ENCODE assay signal across 19 mouse cellular contexts in genomic region chr2:157758395-157758794, GRCm38 (mm10). TPM values are rescaled to one million over a fixed set of nuclear protein-coding genes. Genes with fewer than 3 reads are reported as not detected.
DNase-seq lines count a peak whose midpoint lies in the region; ATAC-seq and TF ChIP-seq lines count a peak whose summit lies in the region.
"Had no signal": no experiment of that assay in that cellular context is flagged by ENCODE, and none has a peak within 500 bp of the region (broad histone marks: within the 10 kb centered on the region; RNA-seq: fewer than 3 reads in every experiment).

No protein-coding gene starts in this region.

- no peak overlapping the region for H3K27ac ChIP-seq in liver, embryonic 12.5 days
- H3K27ac ChIP-seq in liver, embryonic 16.5 days (ENCODE audit: low read length), result no peak overlapping the region
- H3K27ac ChIP-seq in forebrain, postnatal 0 days (ENCODE audit: low read depth, low read length), result no peak overlapping the region
- H3K27ac ChIP-seq: embryonic facial prominence, embryonic 10.5 days; forebrain, embryonic 13.5 days; heart, adult 2 months had no signal

- 43% methylated on average over 5 of the region's 5 CpGs for WGBS in liver, embryonic 12.5 days (ENCODE audit: insufficient replicate concordance)
- WGBS in liver, embryonic 16.5 days (ENCODE audit: insufficient replicate concordance), result 33% methylated on average over 5 of the region's 5 CpGs
- 92% methylated on average over 5 of the region's 5 CpGs for WGBS in forebrain, postnatal 0 days

- H3K9me3 ChIP-seq in liver, embryonic 12.5 days (replicated peaks), result no peaks in the 10 kb centered on the region
- no peaks in the 10 kb centered on the region for H3K9me3 ChIP-seq in liver, embryonic 16.5 days (replicated peaks; ENCODE audit: control insufficient read depth, low read length)
- no peaks in the 10 kb centered on the region for H3K9me3 ChIP-seq in forebrain, postnatal 0 days (ENCODE audit: low read length)
- H3K9me3 ChIP-seq: embryonic facial prominence, embryonic 10.5 days; forebrain, embryonic 13.5 days; heart, embryonic 12.5 days had no signal

- H3K27me3 ChIP-seq in liver, embryonic 12.5 days (replicated peaks), result no peaks in the 10 kb centered on the region
- no peaks in the 10 kb centered on the region for H3K27me3 ChIP-seq in liver, embryonic 16.5 days (ENCODE audit: control insufficient read depth, insufficient read depth, low read depth, low read length)
- no peaks in the 10 kb centered on the region for H3K27me3 ChIP-seq in forebrain, postnatal 0 days (ENCODE audit: insufficient read depth, low read length)
- H3K27me3 ChIP-seq: CH12.LX; forebrain, embryonic 13.5 days; heart, embryonic 12.5 days; Patski had no signal

- peak; percentile 93 for ATAC-seq in liver, embryonic 12.5 days
- ATAC-seq in liver, embryonic 16.5 days (ENCODE audit: low read depth), result peak; percentile 76
- ATAC-seq in forebrain, postnatal 0 days, result no peak
- ATAC-seq: activated CD4-positive, CD25-positive, alpha-beta regulatory T cell, adult 4 months; forebrain, embryonic 13.5 days; hindbrain, embryonic 16.5 days; Patski had no signal

- no peak for TF ChIP-seq CTCF in forebrain, postnatal 0 days (IDR thresholded peaks at IDR 0.05; ENCODE audit: low read depth)

- no peak overlapping the region for H3K9ac ChIP-seq in liver, embryonic 12.5 days
- H3K9ac ChIP-seq in liver, embryonic 16.5 days (ENCODE audit: low read depth, low read length), result no peak overlapping the region
- no peak overlapping the region for H3K9ac ChIP-seq in forebrain, postnatal 0 days
- H3K9ac ChIP-seq: forebrain, embryonic 13.5 days; heart, embryonic 12.5 days had no signal

- no peak overlapping the region for H3K4me3 ChIP-seq in liver, embryonic 12.5 days
- H3K4me3 ChIP-seq in liver, embryonic 16.5 days (ENCODE audit: low read depth, low read length), result no peak overlapping the region
- H3K4me3 ChIP-seq in forebrain, postnatal 0 days (ENCODE audit: low read depth, low read length), result no peak overlapping the region
- H3K4me3 ChIP-seq: embryonic facial prominence, embryonic 10.5 days; forebrain, embryonic 13.5 days; heart, adult 2 months; heart, embryonic 12.5 days had no signal

- H3K36me3 ChIP-seq in liver, embryonic 12.5 days, result peaks cover 4% of the 10 kb centered on the region; the same call in 1 of the 2 replicates
- no peaks in the 10 kb centered on the region for H3K36me3 ChIP-seq in liver, embryonic 16.5 days (ENCODE audit: control insufficient read depth, insufficient read depth)
- no peaks in the 10 kb centered on the region for H3K36me3 ChIP-seq in forebrain, postnatal 0 days (ENCODE audit: insufficient read depth)
- H3K36me3 ChIP-seq: heart, embryonic 12.5 days had no signal

- peaks cover 41% of the 10 kb centered on the region for H3K4me1 ChIP-seq in liver, embryonic 12.5 days
- peaks cover 2% of the 10 kb centered on the region; the same call in 1 of the 2 replicates for H3K4me1 ChIP-seq in liver, embryonic 16.5 days (ENCODE audit: control insufficient read depth, low read depth, low read length)
- H3K4me1 ChIP-seq in forebrain, postnatal 0 days (ENCODE audit: insufficient read depth), result no peaks in the 10 kb centered on the region

- peak; percentile 28 for DNase-seq in c-Kit-positive CD71-positive TER-119-positive erythroid progenitor cells, embryonic 14.5 days (ENCODE audit: low spot score)
- no peak for DNase-seq in thymus, postnatal 10 days (ENCODE audit: low spot score in 2 of 2)
- DNase-seq in frontal cortex, postnatal 25 days (ENCODE audit: low spot score in 2 of 2), result no peak
- DNase-seq in forebrain, postnatal 0 days, result no peak
- DNase-seq: adrenal gland, postnatal 14 days; cerebellum, adult 2 months; cerebellum, postnatal 10 days; gastrocnemius, postnatal 10 days; heart, adult 2 months; heart, postnatal 36 days had no signal

- H3K4me2 ChIP-seq in liver, embryonic 12.5 days, result no peak overlapping the region
- H3K4me2 ChIP-seq in liver, embryonic 16.5 days (ENCODE audit: low read depth, low read length), result no peak overlapping the region
- no peak overlapping the region for H3K4me2 ChIP-seq in forebrain, postnatal 0 days (ENCODE audit: low read depth)
- H3K4me2 ChIP-seq: forebrain, embryonic 13.5 days; heart, embryonic 12.5 days had no signal

RNA-seq across cellular contexts. Expression of gene Ctnnbl1, which starts 21.2 kb away (rescaled TPM):
- 35.7 and 39.0 TPM in 2 replicates for polyA plus RNA-seq in liver, embryonic 12.5 days (2016; fragmentation: Nextera tagmentation; extraction: Ambion mirVana)
- 19.4 and 19.8 TPM in 2 replicates for polyA plus RNA-seq in liver, embryonic 16.5 days (2015; fragmentation: Nextera tagmentation; extraction: Ambion mirVana)
- total RNA-seq in forebrain, postnatal 0 days (2014; rRNA removed), result 43.8 and 49.9 TPM in 2 replicates
- 48.2 and 49.5 TPM in 2 replicates for polyA plus RNA-seq in forebrain, postnatal 0 days (2015; fragmentation: Nextera tagmentation; extraction: Ambion mirVana)
